Mouse (Mus musculus): ENCODE results near the gene Hunk.

DNA sequence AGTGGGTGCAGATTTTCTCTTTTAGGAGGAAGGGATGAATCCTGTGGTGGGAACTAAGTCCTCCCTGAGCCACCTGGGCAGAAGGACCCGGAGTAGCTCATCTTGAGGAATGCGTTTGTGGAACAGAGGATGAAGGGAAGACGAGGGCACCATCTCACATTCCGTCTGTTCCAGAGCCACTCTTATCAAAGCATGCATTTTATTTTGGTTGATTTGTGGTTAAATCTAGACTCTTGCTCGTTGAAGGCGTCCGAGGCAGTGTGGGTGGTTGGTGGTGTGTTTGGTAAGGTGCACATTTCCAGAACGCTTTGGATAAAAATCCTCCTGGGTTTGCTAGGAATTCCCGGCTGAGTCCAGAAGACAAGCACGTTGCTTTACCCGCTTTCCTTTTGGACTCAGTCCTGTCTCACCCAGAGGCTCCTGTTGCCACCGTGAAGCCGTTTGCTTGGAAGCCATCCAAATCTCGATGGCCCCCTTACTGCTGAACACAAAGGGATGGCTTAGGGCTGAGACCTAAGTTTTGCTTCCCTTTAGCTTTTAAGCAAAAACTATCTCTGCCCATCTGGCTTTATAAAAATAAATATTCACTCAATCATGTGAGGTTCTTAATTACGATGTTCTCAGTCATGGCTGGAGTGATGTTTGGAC lies 3.4 kb downstream of the Hunk start:
- TF ChIP-seq GATA1 (IDR thresholded peaks at IDR 0.05; ENCODE audit: borderline replicate concordance, low read length) (no peak), FLI1 (IDR thresholded peaks at IDR 0.05; ENCODE audit: low read length) (no peak)
